Mouse (Mus musculus): ENCODE data around the gene Bcdin3d.

GRCm38 (mm10) chr15:99420101-99420500, 54.4 kb downstream of the Bcdin3d start:
- TF ChIP-seq CTCF (IDR thresholded peaks at IDR 0.05; ENCODE audit: borderline replicate concordance, insufficient read depth, low read depth, low read length), result no peak
- TF ChIP-seq POLR2A (IDR thresholded peaks at IDR 0.05; ENCODE audit: borderline replicate concordance, insufficient read depth, low read length), result no peak
